Mouse (Mus musculus) spleen, adult 2 months (tissue): Measurements from ENCODE around the gene Rmdn3.

Experiments
- CTCF ChIP-seq: fragments of 200-500 bp; IDR thresholded peaks from 2 replicates; pipeline ENCODE4 v1.5.1; 2011; ENCODE audit warnings: mild to moderate bottlenecking, inconsistent platforms; ENCODE audit not compliant: insufficient read depth, insufficient read length, insufficient replicate concordance; ENCODE audit errors: extremely low read depth
- POLR2A ChIP-seq: fragments of 200-500 bp; IDR thresholded peaks from 2 replicates; pipeline ENCODE4 v1.6.1; 2011; ENCODE audit warnings: low read depth, low read length, inconsistent platforms

- TF ChIP-seq POLR2A = no peak
- TF ChIP-seq CTCF = no peak
Measured at GRCm38 (mm10) chr2:119172446-119172845, 15.6 kb upstream of the Rmdn3 start.
